Mouse (Mus musculus): ENCODE data around the gene Tdpoz3.
"Not testable (repeated sequence)": the region's sequence is repeated elsewhere in the genome, so short reads cannot be mapped to it uniquely, and the experiment has no call there.

DNA sequence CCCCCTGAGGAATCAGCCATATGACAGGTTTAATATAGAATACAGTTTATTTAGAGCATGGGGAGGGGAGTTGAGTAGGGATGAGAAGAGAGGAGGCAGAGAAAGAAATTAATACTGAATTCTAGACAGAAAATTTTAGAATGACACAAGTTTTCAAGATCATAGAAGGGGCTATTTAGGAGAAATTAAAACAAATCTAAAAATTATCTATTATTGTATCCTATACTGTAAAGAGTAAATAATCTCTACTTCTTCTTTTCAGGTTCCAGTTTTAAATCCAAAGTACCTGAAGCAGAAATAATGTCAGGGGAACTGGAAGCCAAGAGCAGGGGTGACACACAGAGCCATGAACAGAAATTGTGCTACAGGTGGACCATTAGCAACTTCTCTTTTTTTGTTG, 29.7 kb upstream of the Tdpoz3 start, which contains the start of gene Tdpoz4:
- not testable (repeated sequence) for TF ChIP-seq CTCF (IDR thresholded peaks at IDR 0.05; ENCODE audit: borderline replicate concordance, extremely low read depth, insufficient read depth, insufficient read length); POLR2A (IDR thresholded peaks at IDR 0.05; ENCODE audit: borderline replicate concordance, extremely low read depth, insufficient read depth, insufficient read length, poor library complexity, severe bottlenecking)
